Mouse (Mus musculus) MEL (cell line): ENCODE results near the gene Prr5.
A peak's percentile ranks its signal among the peaks of the same experiment; 100 is the strongest.

ENCODE experiments used
- CTCF ChIP-seq, 3 experiments: IDR thresholded peaks in 2 of 3; conservative IDR thresholded peaks in 1 of 3; 2 replicates each; pipeline ENCODE4 v1.5.1; 2011 to 2012; ENCODE audit warnings: low read length in 3 of 3, low read depth in 2 of 3, mild to moderate bottlenecking in 2 of 3, improper control_type of control experiment in 1 of 3, inconsistent platforms in 1 of 3, mixed read lengths in 1 of 3, moderate library complexity in 1 of 3; ENCODE audit not compliant: control insufficient read depth in 1 of 3, insufficient read depth in 1 of 3, poor library complexity in 1 of 3, severe bottlenecking in 1 of 3
- HCFC1 ChIP-seq: IDR thresholded peaks from 2 replicates; pipeline ENCODE4 v1.6.1; 2012; ENCODE audit warnings: low read depth, mild to moderate bottlenecking, inconsistent platforms, low read length, improper control_type of control experiment, moderate library complexity
- MAFK ChIP-seq: IDR thresholded peaks from 2 replicates; pipeline ENCODE4 v1.6.1; 2011; ENCODE audit warnings: low read depth, mild to moderate bottlenecking, low read length, improper control_type of control experiment, borderline replicate concordance
- MAX ChIP-seq: IDR thresholded peaks from 2 replicates; pipeline ENCODE4 v1.6.1; 2011; ENCODE audit warnings: low read length, improper control_type of control experiment
- MXI1 ChIP-seq: IDR thresholded peaks from 2 replicates; pipeline ENCODE4 v1.6.1; 2011; ENCODE audit warnings: mild to moderate bottlenecking, low read depth, low read length, improper control_type of control experiment
- NELFE ChIP-seq: IDR thresholded peaks from 2 replicates; pipeline ENCODE4 v1.6.1; 2011; ENCODE audit warnings: low read depth, low read length, improper control_type of control experiment
- POLR2AphosphoS2 ChIP-seq: IDR thresholded peaks from 2 replicates; pipeline ENCODE4 v1.6.1; 2011; ENCODE audit warnings: low read length, improper control_type of control experiment
- RAD21 ChIP-seq: IDR thresholded peaks from 2 replicates; pipeline ENCODE4 v1.6.1; 2011; ENCODE audit warnings: mild to moderate bottlenecking, low read depth, low read length, improper control_type of control experiment
- TAL1 ChIP-seq: IDR thresholded peaks from 2 replicates; pipeline ENCODE4 v1.6.1; 2012; ENCODE audit warnings: mild to moderate bottlenecking, inconsistent platforms, low read length, moderate library complexity, mixed read lengths
- TBP ChIP-seq: IDR thresholded peaks from 2 replicates; pipeline ENCODE4 v1.8.0; 2011; ENCODE audit warnings: low read depth, low read length, improper control_type of control experiment
- USF1 ChIP-seq: IDR thresholded peaks from 2 replicates; pipeline ENCODE4 v1.6.1; 2014; ENCODE audit warnings: low read depth, mild to moderate bottlenecking, inconsistent platforms, low read length, improper control_type of control experiment, moderate library complexity
- ZC3H11A ChIP-seq: IDR thresholded peaks from 2 replicates; pipeline ENCODE4 v1.6.1; 2012; ENCODE audit warnings: low read depth, mild to moderate bottlenecking, inconsistent platforms, low read length, improper control_type of control experiment
- ZNF384 ChIP-seq: IDR thresholded peaks from 2 replicates; pipeline ENCODE4 v1.6.1; 2012; ENCODE audit warnings: low read depth, mild to moderate bottlenecking, inconsistent platforms, low read length, improper control_type of control experiment

DNA sequence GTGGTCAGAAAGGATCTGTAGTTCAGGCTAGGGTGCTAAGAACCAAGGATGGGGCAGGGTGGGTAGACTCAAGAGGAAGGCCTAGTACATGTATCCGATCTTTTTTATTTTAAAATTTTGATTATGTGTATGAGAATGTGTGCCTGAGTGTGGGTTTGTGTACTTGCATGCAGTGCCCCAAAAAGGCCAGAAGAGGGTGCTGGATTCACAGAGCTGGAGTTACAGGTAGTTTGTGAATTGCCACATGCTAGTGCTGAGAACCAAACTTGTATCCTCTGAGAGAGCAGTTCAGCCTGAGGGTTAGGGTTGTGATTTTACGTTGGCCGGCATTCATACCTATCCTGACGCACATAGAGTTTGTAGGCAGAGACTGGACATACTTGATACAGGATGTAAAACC is 9.7 kb downstream of the Prr5 start:
- TF ChIP-seq CTCF (IDR thresholded peaks at IDR 0.05 in 2 of 3, conservative IDR thresholded peaks at IDR 0.05 in 1 of 3; ENCODE audit: control insufficient read depth in 1 of 3, insufficient read depth in 1 of 3, low read depth in 2 of 3, low read length in 3 of 3, poor library complexity in 1 of 3, severe bottlenecking in 1 of 3) (peak in 2 of 3 experiments; percentile 2 to 7; a peak in 1 of 6 replicates), MAFK (no peak), NELFE (no peak), USF1 (no peak), RAD21 (no peak; the same call in 1 of the 2 replicates), ZC3H11A (no peak), TAL1 (no peak), TBP (no peak), ZNF384 (no peak), POLR2AphosphoS2 (no peak), HCFC1 (no peak), MAX (no peak), MXI1 (no peak)
